Mouse (Mus musculus) CH12.LX (cell line): Measurements from ENCODE around the gene Spib.
A peak's percentile ranks its signal among the peaks of the same experiment; 100 is the strongest.

Experiments used
- CTCF ChIP-seq, 2 experiments: IDR thresholded peaks in 1 of 2; conservative IDR thresholded peaks in 1 of 2; 2 replicates each; pipeline ENCODE4 v1.5.1; 2011 to 2012; ENCODE audit warnings: low read depth in 2 of 2, low read length in 2 of 2, improper control_type of control experiment in 1 of 2, inconsistent platforms in 1 of 2, mild to moderate bottlenecking in 1 of 2, moderate library complexity in 1 of 2
- EP300 ChIP-seq: IDR thresholded peaks from 2 replicates; pipeline ENCODE4 v1.6.1; 2011; ENCODE audit warnings: low read length, improper control_type of control experiment
- HCFC1 ChIP-seq: IDR thresholded peaks from 2 replicates; pipeline ENCODE4 v1.6.1; 2012; ENCODE audit warnings: low read depth, mild to moderate bottlenecking, inconsistent platforms, low read length, improper control_type of control experiment
- IRF4 ChIP-seq: IDR thresholded peaks from 2 replicates; pipeline ENCODE4 v1.6.1; 2014; ENCODE audit warnings: low read depth, mild to moderate bottlenecking, inconsistent platforms, low read length, improper control_type of control experiment
- POLR2A ChIP-seq: IDR thresholded peaks from 2 replicates; pipeline ENCODE4 v1.6.1; 2011; ENCODE audit warnings: low read depth, mild to moderate bottlenecking, improper control_type of control experiment, low read length
- POLR2AphosphoS2 ChIP-seq: IDR thresholded peaks from 2 replicates; pipeline ENCODE4 v1.6.1; 2011; ENCODE audit warnings: low read depth, low read length, improper control_type of control experiment
- RAD21 ChIP-seq: IDR thresholded peaks from 2 replicates; pipeline ENCODE4 v1.6.1; 2011; ENCODE audit warnings: low read depth, mild to moderate bottlenecking, low read length, improper control_type of control experiment, moderate library complexity
- SIN3A ChIP-seq: IDR thresholded peaks from 2 replicates; pipeline ENCODE4 v1.6.1; 2012; ENCODE audit warnings: low read length, improper control_type of control experiment, inconsistent platforms
- SMC3 ChIP-seq: IDR thresholded peaks from 2 replicates; pipeline ENCODE4 v1.6.1; 2011; ENCODE audit warnings: low read depth, low read length, improper control_type of control experiment
- USF2 ChIP-seq: conservative IDR thresholded peaks from 2 replicates; pipeline ENCODE4 v1.6.1; 2011; ENCODE audit warnings: low read depth, low read length, improper control_type of control experiment
- ZNF384 ChIP-seq: IDR thresholded peaks from 2 replicates; pipeline ENCODE4 v1.6.1; 2012; ENCODE audit warnings: low read depth, low read length, improper control_type of control experiment, inconsistent platforms

DNA sequence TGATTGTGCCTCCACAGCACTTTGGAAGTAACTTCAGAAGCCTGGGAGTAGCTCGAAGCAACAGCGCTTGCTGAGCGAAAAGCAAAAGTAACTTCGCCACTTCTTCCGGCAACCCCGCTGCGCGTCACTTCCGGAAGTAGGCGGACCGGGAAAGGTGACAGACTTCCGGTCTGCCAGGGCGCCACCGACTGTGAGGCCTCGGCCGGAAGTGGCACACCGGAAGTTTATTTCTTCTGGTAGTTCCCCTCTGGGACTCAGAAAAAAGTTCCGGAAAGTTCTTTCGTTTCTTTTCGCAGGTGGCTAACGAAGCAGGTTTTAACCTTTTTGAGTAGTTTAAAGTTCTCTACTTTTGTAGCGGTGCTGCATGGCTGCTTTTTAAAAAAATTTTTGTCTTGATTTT is 22.0 kb upstream of the Spib start, which contains the start of gene Nr1h2:
- TF ChIP-seq IRF4 (peak; percentile 86), POLR2A (peak; percentile 68), HCFC1 (peak; percentile 90), ZNF384 (peak; percentile 91), SIN3A (peak; percentile 98), CTCF (conservative IDR thresholded peaks at IDR 0.05 in 1 of 2, IDR thresholded peaks at IDR 0.05 in 1 of 2; ENCODE audit: low read depth in 2 of 2, low read length in 2 of 2) (no peak), SMC3 (no peak), RAD21 (no peak), POLR2AphosphoS2 (peak; percentile 68; the same call in 1 of the 2 replicates), EP300 (peak; percentile 57; the same call in 1 of the 2 replicates), USF2 (no peak)
